Mouse (Mus musculus) liver, postnatal 0 days (tissue): Measurements from ENCODE around the gene Gm29609. TPM values are rescaled to one million over a fixed set of nuclear protein-coding genes. Genes with fewer than 3 reads are reported as not detected.
A peak's percentile ranks its signal among the peaks of the same experiment; 100 is the strongest.

ENCODE experiments used
- ATAC-seq: fragments of 200-750 bp; cut with Nextera tagmentation; 2 replicates; pipeline ENCODE4 v1.8.0; 2017; ENCODE audit warnings: mild to moderate bottlenecking, moderate library complexity
- DNase-seq: peaks from one replicate; pipeline ENCODE4 v3.0.0-alpha.2; 2016
- H3K27ac ChIP-seq: fragments of 300-500 bp; sonication (generic); 2 replicates; pipeline ENCODE4 v1.5.1; 2014; ENCODE audit warnings: antibody characterized with exemption, moderate library complexity, mild to moderate bottlenecking, low read depth
- H3K27me3 ChIP-seq: fragments of 300-500 bp; sonication (generic); 2 replicates; pipeline ENCODE4 v1.6.1; 2014; ENCODE audit warnings: low read length, control low read depth, mixed read lengths; ENCODE audit not compliant: insufficient read depth
- H3K36me3 ChIP-seq: fragments of 300-500 bp; sonication (generic); replicated peaks from 2 replicates; pipeline ENCODE4 v1.6.1; 2014; ENCODE audit warnings: mild to moderate bottlenecking, control low read depth, low read length, moderate library complexity, mixed read lengths; ENCODE audit not compliant: insufficient read depth
- H3K4me1 ChIP-seq: fragments of 300-500 bp; sonication (generic); 2 replicates; pipeline ENCODE4 v1.6.1; 2014; ENCODE audit warnings: antibody characterized with exemption, mild to moderate bottlenecking, control low read depth; ENCODE audit not compliant: insufficient read depth
- H3K4me2 ChIP-seq: fragments of 300-500 bp; sonication (generic); 2 replicates; pipeline ENCODE4 v1.6.1; 2014; ENCODE audit warnings: low read depth, mild to moderate bottlenecking, low read length, moderate library complexity, mixed read lengths
- H3K4me3 ChIP-seq: fragments of 300-500 bp; sonication (generic); 2 replicates; pipeline ENCODE4 v1.5.1; 2014; ENCODE audit warnings: low read depth, low read length
- H3K9ac ChIP-seq: fragments of 300-500 bp; sonication (generic); replicated peaks from 2 replicates; pipeline ENCODE4 v1.6.1; 2014; ENCODE audit warnings: mild to moderate bottlenecking, moderate library complexity
- H3K9me3 ChIP-seq: fragments of 300-500 bp; sonication (generic); 2 replicates; pipeline ENCODE4 v1.6.1; 2016; ENCODE audit warnings: mild to moderate bottlenecking, control low read depth, low read length, mixed read lengths
- CTCF ChIP-seq: sonication (generic); IDR thresholded peaks from 2 replicates; pipeline ENCODE4 v1.5.1; 2016; ENCODE audit warnings: antibody characterized with exemption, low read depth
- EP300 ChIP-seq: IDR thresholded peaks from 2 replicates; pipeline ENCODE4 v1.6.1; 2016; ENCODE audit warnings: antibody characterized with exemption, low read depth, mild to moderate bottlenecking
- WGBS: fragments of 180-500 bp; shearing (Covaris S2); extraction: QIAGEN DNeasy Blood & Tissue Kit; methylation state at CpG from one replicate; pipeline ENCODE4 v1.1.7; 2014; ENCODE audit not compliant: insufficient replicate concordance; 5-methylcytosine and 5-hydroxymethylcytosine counted together
- polyA plus RNA-seq: library from polyadenylated mRNA; unstranded; fragments of >200 nt; fragmentation: Nextera tagmentation; extraction: Ambion mirVana; gene quantifications from 2 replicates; pipeline ENCODE4 v1.2.1, GENCODE M21; 2015

Gm29609 gene
- polyA plus RNA-seq, 1 experiment from 2014 or later = 0.59 TPM

GRCm38 (mm10) chr5:31203866-31204265 is 24.2 kb upstream of the Gm29609 start:
- DNase-seq (no peak), ATAC-seq (no peak)
- 96% methylated on average over 2 of the region's 2 CpGs for WGBS
- Histone ChIP-seq H3K27ac (no peak overlapping the region), H3K4me3 (no peak overlapping the region), H3K36me3 (peaks cover 70% of the 10 kb centered on the region), H3K9me3 (peaks cover 3% of the 10 kb centered on the region; the same call in 1 of the 2 replicates), H3K27me3 (no peaks in the 10 kb centered on the region), H3K9ac (no peak overlapping the region), H3K4me1 (peaks cover 19% of the 10 kb centered on the region), H3K4me2 (no peak overlapping the region)
- TF ChIP-seq EP300 (no peak), CTCF (no peak)

DNA sequence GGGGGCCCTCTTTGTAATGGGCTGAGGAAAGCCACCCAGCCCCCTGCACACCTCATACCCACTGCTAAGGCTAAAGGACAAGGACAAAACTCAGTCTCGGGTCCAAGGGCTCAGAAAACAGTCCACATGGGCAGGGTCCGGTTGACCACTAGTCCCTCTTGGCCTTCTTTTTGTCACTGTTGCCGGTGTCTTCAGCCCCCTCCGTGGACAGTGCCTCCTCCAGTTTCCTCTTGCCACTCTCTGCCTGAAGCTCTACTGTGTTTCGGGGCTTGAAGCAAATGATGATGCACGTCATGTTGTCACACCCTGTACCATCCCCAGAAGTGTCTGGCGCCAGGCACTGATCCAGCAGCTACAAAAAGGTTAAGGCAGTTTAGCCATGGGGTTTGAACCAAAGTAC is 23.2 kb upstream of the Gm29609 start:
- peaks cover 3% of the 10 kb centered on the region; the same call in 1 of the 2 replicates for H3K9me3 ChIP-seq
- peak overlapping the region; percentile 70 for H3K4me3 ChIP-seq
- peak overlapping the region; percentile 97 for H3K4me2 ChIP-seq
- TF ChIP-seq EP300 = no peak
- TF ChIP-seq CTCF = no peak
- ATAC-seq = no peak
- peaks cover 19% of the 10 kb centered on the region for H3K4me1 ChIP-seq
- peak overlapping the region; percentile 47; the same call in 1 of the 2 replicates for H3K9ac ChIP-seq
- H3K27ac ChIP-seq = peak overlapping the region; percentile 75
- peaks cover 73% of the 10 kb centered on the region for H3K36me3 ChIP-seq
- H3K27me3 ChIP-seq = no peaks in the 10 kb centered on the region
- no peak for DNase-seq
- 82% methylated on average over 7 of the region's 7 CpGs for WGBS

- no peaks in the 10 kb centered on the region for H3K27me3 ChIP-seq
- peak; percentile 96 for ATAC-seq
Measured at GRCm38 (mm10) chr5:31201742-31202590, 22.3 kb upstream of the Gm29609 start, which contains the start of gene Zfp513. Gene Zfp513, minus strand, starts transcription at chr5:31202303.

DNA sequence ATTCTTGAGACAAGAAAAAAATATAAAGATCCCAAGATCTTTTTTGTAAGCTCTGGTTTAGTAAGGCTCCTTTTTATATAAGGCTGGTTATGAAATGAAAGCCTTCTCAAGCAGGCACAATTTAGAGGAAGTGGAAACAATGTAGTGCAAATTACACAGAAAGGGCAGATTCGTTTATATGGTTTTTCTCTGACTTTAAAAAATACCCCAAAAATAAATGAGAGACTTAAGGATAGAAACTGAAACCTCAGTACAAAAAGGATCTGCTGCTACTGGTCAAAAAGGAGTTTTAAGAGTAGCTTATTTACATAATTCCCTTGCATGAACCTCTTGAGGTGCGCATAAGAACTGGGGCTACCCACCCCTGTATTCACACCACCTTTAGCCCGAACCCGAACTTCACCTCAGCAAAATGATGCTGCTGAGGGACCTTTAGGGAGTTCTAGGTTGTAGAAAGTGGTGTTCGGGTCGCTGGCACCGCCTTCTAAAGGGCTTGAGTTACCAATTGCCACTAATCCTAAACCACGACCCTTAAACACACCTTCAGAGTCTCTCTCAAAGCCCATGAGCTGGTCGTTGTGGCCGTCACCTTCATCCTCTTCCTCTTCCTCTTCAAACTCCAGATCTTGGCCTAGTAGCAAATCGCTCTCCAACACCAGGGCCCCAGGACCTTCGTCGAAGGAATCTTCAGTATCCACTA is 21.5 kb upstream of the Gm29609 start:
- Histone ChIP-seq H3K36me3 (peaks cover 78% of the 10 kb centered on the region), H3K4me1 (peaks cover 19% of the 10 kb centered on the region), H3K4me2 (peak overlapping the region; percentile 97), H3K9ac (peak overlapping the region; percentile 89), H3K27me3 (no peaks in the 10 kb centered on the region), H3K4me3 (peak overlapping the region; percentile 70), H3K27ac (peak overlapping the region; percentile 76), H3K9me3 (peaks cover 3% of the 10 kb centered on the region; the same call in 1 of the 2 replicates)
- 9% methylated on average over 13 of the region's 13 CpGs for whole genome bisulfite sequencing
- no peak for ATAC-seq
- TF ChIP-seq CTCF (no peak), EP300 (no peak)
- DNase-seq = no peak

More at GRCm38 (mm10) chr5:31201742-31202590, 22.3 kb upstream of the Gm29609 start, which contains the start of gene Zfp513:
- Histone ChIP-seq H3K4me1 (peaks cover 19% of the 10 kb centered on the region), H3K36me3 (peaks cover 73% of the 10 kb centered on the region), H3K4me3 (peak within 1 kb of the TSS; percentile 70), H3K9ac (peak within 1 kb of the TSS; percentile 89), H3K27ac (peak within 1 kb of the TSS; percentile 76), H3K9me3 (peaks cover 3% of the 10 kb centered on the region; the same call in 1 of the 2 replicates), H3K4me2 (peak within 1 kb of the TSS; percentile 97)
- WGBS = under 1% methylated on average over 53 of the region's 53 CpGs
- TF ChIP-seq CTCF (no peak), EP300 (0 out of 2 replicates have a peak, but pooled peaks have one; percentile 6)
- peak; percentile 95 for DNase-seq

GRCm38 (mm10) chr5:31200327-31200768 is 20.6 kb upstream of the Gm29609 start:
- Histone ChIP-seq H3K27me3 (no peaks in the 10 kb centered on the region), H3K9me3 (peaks cover 3% of the 10 kb centered on the region; the same call in 1 of the 2 replicates), H3K4me1 (peaks cover 19% of the 10 kb centered on the region), H3K36me3 (peaks cover 78% of the 10 kb centered on the region), H3K4me3 (0 out of 2 replicates have a peak overlapping the region, but pooled peaks have one; percentile 70), H3K4me2 (peak overlapping the region; percentile 97; the same call in 1 of the 2 replicates), H3K27ac (0 out of 2 replicates have a peak overlapping the region, but pooled peaks have one; percentile 76), H3K9ac (peak overlapping the region; percentile 89; the same call in 1 of the 2 replicates)
- no peak for DNase-seq
- WGBS = 87% methylated on average over 27 of the region's 27 CpGs
- no peak for ATAC-seq
- TF ChIP-seq EP300 (no peak), CTCF (no peak)
